Mouse (Mus musculus) urinary bladder, postnatal 4 days (tissue): ENCODE data around the gene Ppfia1.
A peak's percentile ranks its signal among the peaks of the same experiment; 100 is the strongest.

Source experiments
- DNase-seq, 2 experiments: peaks; one replicate each; pipeline ENCODE4 v3.0.0; 2021 to 2022; ENCODE audit warnings: low spot score in 2 of 2

Gene Ppfia1

GRCm38 (mm10) chr7:144549904-144550566 lies 3.5 kb downstream of the Ppfia1 start:
- DNase-seq: no peak

GRCm38 (mm10) chr7:144545231-144545630 lies 8.3 kb downstream of the Ppfia1 start:
- no peak for DNase-seq

- DNase-seq: no peak
These were observed 12.2 kb downstream of the Ppfia1 start for GRCm38 (mm10) chr7:144541351-144541750.

DNA sequence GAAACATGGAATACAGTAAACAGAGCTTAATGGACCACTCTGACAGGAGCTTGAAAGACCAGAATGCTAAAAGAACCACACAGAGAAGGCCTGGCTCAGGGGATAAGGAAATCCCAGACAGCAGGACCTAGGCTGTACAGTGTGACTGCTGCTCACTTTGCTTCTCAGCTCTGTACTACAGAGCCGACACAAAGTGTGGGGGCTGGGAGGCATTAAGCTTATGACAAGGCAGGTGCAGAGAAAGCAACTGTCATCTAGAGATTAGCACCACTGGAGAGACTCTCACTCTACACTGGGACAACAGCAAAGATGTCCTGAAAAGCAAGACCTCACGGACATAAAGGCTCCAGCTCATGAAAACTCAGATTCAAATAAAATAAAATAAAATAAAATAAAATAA lies 14.4 kb downstream of the Ppfia1 start:
- DNase-seq: no peak

GRCm38 (mm10) chr7:144538030-144538644 lies 15.4 kb downstream of the Ppfia1 start:
- no peak for DNase-seq

DNA sequence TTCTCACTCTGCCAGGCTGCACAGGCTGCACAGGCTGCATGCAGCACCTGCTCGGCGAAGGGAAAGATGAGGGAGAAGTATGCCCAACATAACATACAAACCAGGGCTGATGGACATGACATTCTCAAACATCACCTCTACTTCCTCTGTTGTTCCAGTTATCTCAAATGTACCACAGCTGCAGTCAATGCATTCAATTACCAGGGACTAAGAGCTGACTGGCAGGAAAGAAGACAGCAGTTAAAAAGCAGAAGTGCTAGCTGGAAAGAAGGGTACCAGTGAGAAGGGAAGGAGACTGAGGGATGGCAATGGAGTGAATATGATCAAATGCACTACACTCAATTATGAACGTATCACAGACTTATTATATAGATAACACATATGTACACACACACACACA lies 17.2 kb downstream of the Ppfia1 start:
- DNase-seq: no peak

DNA sequence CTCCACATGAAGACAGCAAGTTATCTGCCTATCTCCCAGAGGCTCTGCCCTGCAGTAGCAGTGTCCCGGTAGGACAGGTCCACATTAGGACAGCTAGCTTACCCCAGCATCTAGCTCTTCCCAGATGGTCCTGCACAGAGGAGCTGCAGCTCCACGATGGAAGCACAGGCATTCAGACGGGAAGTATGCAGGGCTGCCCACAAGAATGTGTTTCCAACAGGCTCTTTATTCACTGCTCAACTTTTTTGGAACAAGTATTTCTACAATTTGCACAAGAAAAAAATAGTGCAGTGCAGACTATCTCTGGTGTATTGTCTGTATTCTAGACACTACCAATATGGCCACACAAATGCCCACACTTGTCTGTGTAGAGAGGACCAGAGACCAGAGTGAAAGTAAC lies 18.8 kb downstream of the Ppfia1 start:
- DNase-seq: no peak

DNA sequence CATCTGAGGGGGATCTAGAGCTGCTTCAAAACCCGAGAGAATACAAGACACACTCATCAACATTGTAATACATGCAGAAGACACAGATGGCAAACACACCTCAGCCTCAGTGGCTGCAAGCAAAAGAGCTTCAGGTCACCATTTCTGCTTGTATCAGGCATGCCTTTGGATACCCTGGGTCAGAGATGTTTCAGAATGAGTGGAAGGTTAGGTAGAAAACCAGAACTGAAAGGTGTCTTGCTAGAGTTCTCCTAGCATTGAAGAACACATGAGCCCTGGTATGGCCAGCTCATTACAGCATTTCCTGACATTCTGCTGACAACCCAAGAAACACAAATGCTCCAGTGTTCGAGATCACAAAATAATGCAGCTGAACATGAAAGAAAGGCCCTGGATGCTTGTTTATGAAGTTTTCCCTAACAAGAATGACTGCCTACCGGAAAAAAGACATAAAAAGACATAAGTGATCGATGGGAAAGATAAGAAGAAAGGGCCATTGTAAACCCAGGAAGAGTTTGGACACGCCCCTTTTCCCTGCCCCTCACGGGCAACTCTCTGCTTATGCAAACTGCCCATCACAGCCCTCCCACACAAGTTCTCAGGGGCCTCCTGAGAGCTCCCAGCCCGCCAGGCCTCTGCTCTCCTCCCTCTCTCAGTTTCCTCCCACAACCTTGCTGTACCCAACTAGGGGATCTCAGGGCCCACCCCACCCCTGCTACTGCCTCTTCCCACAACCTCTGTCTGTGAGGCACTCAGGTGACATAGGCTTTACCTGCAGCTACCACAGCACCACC lies 21.7 kb downstream of the Ppfia1 start:
- no peak for DNase-seq

DNA sequence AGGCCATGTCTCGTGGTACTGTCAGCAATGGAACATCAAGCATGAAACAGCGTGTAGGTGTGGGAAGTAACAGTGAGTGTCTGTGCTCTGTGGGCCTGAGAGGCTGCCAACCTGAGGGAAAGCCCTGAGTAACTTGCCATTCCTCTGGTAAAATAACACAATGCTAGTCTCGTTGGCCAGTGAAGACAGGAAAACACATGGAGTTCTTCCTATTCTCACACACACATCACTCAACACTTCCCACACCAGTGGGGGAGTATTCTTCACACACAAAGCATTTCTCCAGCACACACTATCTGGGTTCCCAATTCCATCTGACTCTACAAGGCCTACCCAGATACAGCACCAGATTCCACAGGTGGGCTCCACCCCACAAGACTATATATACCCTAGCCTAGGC lies 23.7 kb downstream of the Ppfia1 start:
- no peak for DNase-seq

GRCm38 (mm10) chr7:144527723-144528221 lies 25.8 kb downstream of the Ppfia1 start:
- DNase-seq: peak in 1 of 2 experiments; percentile 45

DNA sequence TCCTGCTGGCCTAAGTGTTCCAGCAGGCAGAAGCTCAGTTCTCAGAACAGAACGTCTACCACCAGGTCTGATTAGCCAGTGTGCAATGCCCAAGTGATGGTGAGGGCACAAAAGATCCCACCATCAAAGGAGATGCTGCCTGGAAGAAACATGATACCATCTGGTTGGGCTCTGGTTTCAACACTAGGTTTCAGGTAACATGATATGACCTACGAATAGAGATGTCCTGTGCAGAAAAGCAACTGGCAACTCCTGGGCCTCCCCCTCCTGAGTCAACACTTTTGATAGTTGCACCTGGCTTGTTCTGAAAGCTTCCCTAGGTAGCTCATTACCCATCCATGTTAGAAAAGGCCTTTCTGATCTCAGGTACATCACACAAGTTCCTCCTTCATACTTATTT lies 26.9 kb downstream of the Ppfia1 start:
- DNase-seq: no peak

GRCm38 (mm10) chr7:144524427-144525191 lies 28.9 kb downstream of the Ppfia1 start:
- no peak for DNase-seq

DNA sequence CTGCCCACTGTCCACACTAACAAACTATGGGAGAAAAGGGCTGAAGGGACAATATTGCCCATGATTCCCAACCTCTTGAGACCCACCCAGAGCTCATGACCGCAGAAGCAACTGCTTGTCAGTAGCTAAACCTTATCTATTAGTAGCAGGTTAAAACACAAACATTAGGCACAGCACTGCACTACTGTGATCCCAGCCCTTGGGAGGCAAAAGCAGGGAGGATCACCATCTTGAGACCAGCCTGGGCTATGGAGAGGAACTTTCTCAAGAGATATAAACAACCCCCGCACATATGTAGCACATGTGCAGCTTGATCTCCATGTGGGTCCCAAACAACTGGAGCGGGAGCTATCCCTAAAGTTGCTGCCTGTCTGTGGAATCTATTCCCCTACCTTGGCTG lies 30.1 kb downstream of the Ppfia1 start:
- no peak for DNase-seq

GRCm38 (mm10) chr7:144521927-144522326 lies 31.6 kb downstream of the Ppfia1 start:
- DNase-seq: no peak

- DNase-seq: no peak
These were observed 33.7 kb downstream of the Ppfia1 start for GRCm38 (mm10) chr7:144519852-144520251.

DNA sequence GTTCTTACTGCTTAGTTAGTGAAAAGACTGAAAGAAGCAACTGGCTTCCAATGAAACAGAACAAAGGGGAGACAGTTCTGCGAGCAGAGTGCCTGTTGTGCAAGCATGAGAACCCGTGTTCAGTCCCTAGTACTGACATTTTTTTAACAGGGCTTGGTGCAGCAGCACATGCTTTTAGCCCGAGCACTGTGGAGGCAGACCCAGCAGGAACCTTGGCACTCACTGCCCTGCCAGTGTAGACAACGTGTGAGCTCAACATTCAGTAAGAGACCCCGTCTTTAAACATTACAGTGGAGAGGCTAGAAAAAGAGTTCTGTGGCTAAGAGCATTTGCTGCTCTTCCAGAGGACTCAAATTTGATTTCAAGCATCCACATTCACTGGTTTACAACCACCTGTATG lies 36.8 kb downstream of the Ppfia1 start:
- no peak for DNase-seq

DNA sequence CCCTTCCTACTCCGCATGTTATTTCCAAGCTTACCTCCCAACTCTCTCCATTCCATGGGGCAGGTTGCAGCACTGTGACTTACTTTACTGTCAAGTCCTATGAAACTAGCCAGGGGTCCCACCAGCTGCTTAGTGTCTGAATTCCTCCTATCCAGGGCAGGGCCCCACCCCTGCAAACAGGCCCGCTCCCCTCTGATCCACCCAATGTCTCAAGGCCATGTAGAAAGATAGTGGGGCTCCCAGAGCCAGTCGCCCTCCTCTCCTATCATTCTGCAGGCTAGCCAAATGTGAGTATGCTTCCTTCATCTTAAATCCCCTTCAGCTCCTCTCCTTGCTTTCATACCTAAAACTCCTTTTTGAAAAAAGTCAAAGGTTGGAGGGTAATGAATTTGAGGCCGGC lies 44.4 kb downstream of the Ppfia1 start:
- no peak for DNase-seq

DNA sequence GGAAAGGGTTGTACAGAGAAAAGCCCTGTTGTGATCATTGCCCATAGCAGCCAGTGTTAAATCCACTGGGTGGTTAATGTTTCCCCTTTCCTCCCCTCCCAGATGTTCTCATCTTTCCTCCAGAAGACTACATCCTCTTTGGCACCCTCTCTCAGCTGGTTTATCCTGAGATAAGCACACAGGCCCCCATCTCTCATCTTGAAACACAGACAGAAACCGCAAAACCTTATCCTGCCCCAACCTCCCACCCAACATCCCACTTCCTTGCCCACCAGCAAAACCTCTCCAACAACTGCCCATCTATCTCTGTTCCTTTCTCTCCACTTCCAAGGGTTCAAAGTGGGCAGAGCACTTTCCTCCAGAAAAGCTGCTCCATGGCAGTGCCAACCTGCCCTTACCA lies 46.7 kb downstream of the Ppfia1 start:
- no peak for DNase-seq

GRCm38 (mm10) chr7:144503959-144504358 lies 49.6 kb downstream of the Ppfia1 start:
- no peak for DNase-seq

- DNase-seq: no peak
These were observed 60.6 kb downstream of the Ppfia1 start for GRCm38 (mm10) chr7:144492931-144493330.

DNA sequence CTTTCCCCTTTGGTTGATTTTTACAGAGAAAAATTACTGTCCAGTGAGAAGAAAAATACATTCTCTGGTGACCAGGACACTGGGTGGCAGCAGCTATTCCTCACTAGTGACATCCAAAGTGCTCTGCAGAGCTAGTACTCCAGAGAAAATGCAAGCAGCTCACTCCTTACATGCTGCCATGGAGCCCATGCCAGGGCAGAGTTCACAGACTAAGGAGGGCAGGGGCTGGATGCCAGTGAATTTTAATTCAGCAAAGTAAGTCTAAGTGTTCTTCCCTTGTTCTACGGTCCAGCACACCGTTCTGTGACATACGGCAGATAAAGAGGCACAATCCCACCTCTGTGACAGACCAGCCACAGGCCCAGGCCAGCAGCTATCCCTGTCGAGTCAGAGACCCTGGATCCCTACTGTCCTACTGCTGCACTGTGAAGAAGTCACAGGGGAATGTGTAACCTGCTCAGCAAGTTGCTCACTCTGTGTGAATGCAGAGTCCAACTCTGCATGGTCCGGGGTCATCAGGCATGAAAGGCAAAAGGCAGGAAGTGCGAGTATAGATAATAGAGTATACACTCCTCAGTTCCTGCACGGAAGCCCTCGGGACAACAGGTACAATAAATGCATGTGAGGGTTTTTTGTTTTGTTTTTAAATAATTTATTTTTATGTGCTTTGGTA lies 63.2 kb downstream of the Ppfia1 start:
- no peak for DNase-seq
